In the genomic region with DNA sequence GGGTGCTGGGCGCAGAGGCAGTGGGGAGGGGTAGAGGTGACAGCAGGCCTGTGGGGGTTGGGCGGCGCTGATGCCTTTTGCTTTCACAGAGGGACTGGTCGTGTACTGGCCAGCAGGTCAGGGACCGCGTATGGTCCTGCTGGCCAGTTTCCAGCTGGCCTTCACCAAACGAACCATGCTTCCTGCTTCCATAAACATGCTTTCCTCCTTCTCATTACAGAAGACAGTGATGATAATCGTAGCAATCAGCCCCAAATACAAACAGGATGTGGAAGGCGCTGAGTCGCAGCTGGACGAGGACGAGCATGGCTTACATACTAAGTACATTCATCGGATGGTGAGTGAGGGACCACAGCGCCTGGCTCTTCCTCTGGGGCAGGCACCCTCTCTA, we compare ENCODE assay signal across 8 mouse cellular contexts. TPM values are rescaled to one million over a fixed set of nuclear protein-coding genes. Genes with fewer than 3 reads are reported as not detected.
A peak's percentile ranks its signal among the peaks of the same experiment; 100 is the strongest.
DNase-seq lines count a peak whose midpoint lies in the region; ATAC-seq lines count a peak whose summit lies in the region.

No protein-coding gene starts in this region.

- 38% methylated on average over 14 of the region's 14 CpGs for WGBS in heart, embryonic 10.5 days
- WGBS in kidney, embryonic 15.5 days = 19% methylated on average over 14 of the region's 14 CpGs

- peaks cover 16% of the 10 kb centered on the region for H3K4me1 ChIP-seq in heart, embryonic 10.5 days
- peaks cover 24% of the 10 kb centered on the region for H3K4me1 ChIP-seq in kidney, embryonic 15.5 days

- H3K27me3 ChIP-seq in heart, embryonic 10.5 days (ENCODE audit: insufficient read depth, poor library complexity, severe bottlenecking) = no peaks in the 10 kb centered on the region
- no peaks in the 10 kb centered on the region for H3K27me3 ChIP-seq in kidney, embryonic 15.5 days

- H3K4me2 ChIP-seq in kidney, embryonic 15.5 days = peak overlapping the region; percentile 22; the same call in 1 of the 2 replicates

- peak; percentile 27 for DNase-seq in embryo, embryonic 11 days
- no peak for DNase-seq in embryo, embryonic 9.5 days (ENCODE audit: extremely low spot score)
- DNase-seq in heart, embryonic 10.5 days (ENCODE audit: low spot score) = no peak
- DNase-seq in lung, postnatal 4 days = peak; percentile 67 to 91
- no peak for DNase-seq in left cerebral cortex, adult 8-10 months (ENCODE audit: low spot score in 2 of 2)
- DNase-seq in right cerebral cortex, adult 18-20 months = no peak

- no peak overlapping the region for H3K4me3 ChIP-seq in heart, embryonic 10.5 days
- no peak overlapping the region for H3K4me3 ChIP-seq in kidney, embryonic 15.5 days (replicated peaks)

- ATAC-seq in cerebellum, adult (ENCODE audit: insufficient number of reproducible peaks, low FRiP score, low TSS enrichment) = peak; percentile 41; the same call in 1 of the 2 replicates
- peak; percentile 66; the same call in 1 of the 2 replicates for ATAC-seq in kidney, embryonic 15.5 days (replicated peaks; ENCODE audit: low FRiP score)

- H3K36me3 ChIP-seq in heart, embryonic 10.5 days = peaks cover 68% of the 10 kb centered on the region
- peaks cover 57% of the 10 kb centered on the region for H3K36me3 ChIP-seq in kidney, embryonic 15.5 days

- no peak overlapping the region for H3K9ac ChIP-seq in kidney, embryonic 15.5 days

- H3K9me3 ChIP-seq in heart, embryonic 10.5 days = no peaks in the 10 kb centered on the region
- no peaks in the 10 kb centered on the region for H3K9me3 ChIP-seq in kidney, embryonic 15.5 days (replicated peaks)

- H3K27ac ChIP-seq in heart, embryonic 10.5 days = peak overlapping the region; percentile 52
- H3K27ac ChIP-seq in kidney, embryonic 15.5 days = peak overlapping the region; percentile 83

RNA-seq across cellular contexts. Expression of a gene that starts 33.9 kb away (rescaled TPM):
- 12.6 and 13.7 TPM in 2 replicates for polyA plus RNA-seq in heart, embryonic 10.5 days (2016; fragmentation: Nextera tagmentation; extraction: Ambion mirVana)
- 15.9 and 18.5 TPM in 2 replicates for polyA plus RNA-seq in kidney, embryonic 15.5 days (2015; fragmentation: Nextera tagmentation; extraction: Ambion mirVana)
- total RNA-seq in left cerebral cortex, adult 8-10 months (2022) = 1 to 10 TPM; 1.1 to 2.0 (median 1.5) TPM

Comparison
In these comparisons a context has a peak if more than half of its experiments do, and no peak if none do; other contexts are left out.
1. DNase-seq: peak in embryo, embryonic 11 days (single experiment) and lung, postnatal 4 days (2 of 2); none in embryo, embryonic 9.5 days (single experiment), heart, embryonic 10.5 days (single experiment), left cerebral cortex, adult 8-10 months (0 of 2) and right cerebral cortex, adult 18-20 months (single experiment).